Mouse (Mus musculus) thymus, postnatal 10 days (tissue): ENCODE data around the gene Chrng.

Source experiments
- DNase-seq, 2 experiments: peaks; one replicate each; pipeline ENCODE4 v3.0.0; 2021; ENCODE audit warnings: low spot score in 2 of 2

Gene Chrng

DNA sequence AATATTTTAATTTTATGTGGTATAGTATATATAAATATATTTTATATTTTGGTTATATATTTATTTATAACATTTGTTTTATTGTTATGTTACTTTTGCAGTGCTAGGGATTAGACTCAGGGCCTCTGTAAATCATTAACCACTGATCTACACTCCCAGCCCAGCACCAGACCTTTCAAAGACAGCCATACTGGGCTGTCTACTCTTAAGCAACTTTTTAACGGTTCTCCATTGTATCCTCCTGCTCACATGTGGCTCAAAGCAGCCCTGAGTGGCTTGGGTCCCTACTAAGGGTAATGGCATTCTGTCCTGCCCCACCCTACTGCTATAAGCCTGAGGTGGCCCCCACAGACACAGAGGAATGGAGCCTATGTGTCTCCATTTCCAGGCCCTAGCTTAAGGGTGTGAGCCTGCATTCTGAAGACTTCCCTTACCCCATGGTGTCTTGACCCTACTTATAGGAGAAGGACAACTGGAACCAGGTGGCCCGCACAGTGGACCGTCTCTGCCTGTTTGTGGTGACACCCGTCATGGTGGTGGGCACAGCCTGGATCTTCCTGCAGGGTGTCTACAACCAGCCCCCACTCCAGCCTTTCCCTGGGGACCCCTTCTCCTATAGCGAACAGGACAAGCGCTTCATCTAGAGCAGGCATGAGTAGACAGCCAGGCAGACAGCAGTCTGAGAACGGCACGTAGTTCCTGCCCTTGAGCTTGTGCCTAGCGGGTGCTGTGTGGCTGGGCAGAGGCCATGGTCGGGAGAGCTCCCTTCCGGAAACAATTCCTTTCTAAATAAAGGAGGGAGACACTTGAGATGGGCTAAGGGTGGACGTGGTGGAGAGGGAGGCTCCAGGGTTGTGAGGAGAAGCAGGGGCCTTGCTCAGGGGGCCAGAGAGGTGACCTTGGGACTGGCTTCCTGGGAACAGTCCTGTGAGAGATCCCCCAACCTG lies 6.1 kb upstream of the Chrng start:
- DNase-seq = no peak

DNA sequence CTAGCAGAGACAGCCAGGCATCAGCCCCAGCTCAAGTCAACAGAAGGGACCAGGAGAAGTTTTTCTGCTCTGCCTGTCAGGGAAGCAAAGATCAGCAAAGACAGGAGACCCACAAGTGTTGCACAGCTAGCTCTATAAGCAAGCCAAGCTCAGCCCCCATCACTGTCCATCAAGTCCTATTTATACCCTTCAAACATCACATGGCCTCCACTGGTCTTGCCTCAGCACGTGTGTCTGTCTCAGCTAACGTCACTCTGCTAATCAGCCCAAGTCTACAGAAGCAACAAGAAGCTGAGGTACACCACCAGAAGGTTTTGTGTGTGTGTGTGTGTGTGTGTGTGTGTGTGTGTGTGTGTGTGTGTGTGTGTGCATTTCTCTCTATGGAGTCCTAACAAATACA lies 3.6 kb upstream of the Chrng start:
- no peak for DNase-seq

DNA sequence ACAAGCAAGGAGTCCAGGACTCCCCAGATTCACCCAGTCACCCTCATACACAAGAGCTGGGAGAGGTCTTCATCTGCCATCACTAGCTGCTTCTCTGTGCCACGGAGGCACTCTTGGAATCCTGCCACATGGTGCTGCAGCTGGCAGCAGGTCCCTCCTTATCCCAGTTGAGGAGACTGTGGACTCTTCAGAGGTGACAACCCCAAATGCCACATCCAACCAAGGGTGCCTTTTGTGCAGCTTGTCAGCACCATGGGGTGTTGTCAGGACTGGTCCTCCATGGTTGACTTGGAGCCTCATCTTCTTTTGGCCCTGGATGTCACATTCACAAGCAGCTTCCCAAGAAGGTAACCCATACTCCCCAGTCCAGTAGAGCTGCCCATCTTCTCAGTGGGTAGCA lies 2.6 kb upstream of the Chrng start:
- no peak for DNase-seq

DNA sequence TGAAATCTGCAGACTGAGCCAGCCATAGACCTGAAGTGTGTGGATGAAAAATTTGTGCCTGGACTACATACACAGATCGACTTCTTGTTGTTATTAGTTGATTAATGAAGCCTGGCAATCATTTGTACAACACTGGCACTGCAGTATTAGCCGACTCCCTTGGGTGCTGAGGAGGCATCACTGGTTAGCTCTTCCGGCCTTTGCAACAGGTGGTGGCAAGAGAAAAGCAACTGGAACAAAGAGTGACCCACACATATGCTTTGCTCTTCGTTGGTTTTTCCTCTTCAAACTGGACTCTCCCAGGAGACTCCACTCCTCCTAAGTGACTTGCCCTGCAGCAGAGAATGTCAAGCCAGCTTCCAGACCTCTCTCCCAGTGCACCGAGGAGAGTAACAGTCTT lies 678 bp upstream of the Chrng start:
- DNase-seq = no peak

DNA sequence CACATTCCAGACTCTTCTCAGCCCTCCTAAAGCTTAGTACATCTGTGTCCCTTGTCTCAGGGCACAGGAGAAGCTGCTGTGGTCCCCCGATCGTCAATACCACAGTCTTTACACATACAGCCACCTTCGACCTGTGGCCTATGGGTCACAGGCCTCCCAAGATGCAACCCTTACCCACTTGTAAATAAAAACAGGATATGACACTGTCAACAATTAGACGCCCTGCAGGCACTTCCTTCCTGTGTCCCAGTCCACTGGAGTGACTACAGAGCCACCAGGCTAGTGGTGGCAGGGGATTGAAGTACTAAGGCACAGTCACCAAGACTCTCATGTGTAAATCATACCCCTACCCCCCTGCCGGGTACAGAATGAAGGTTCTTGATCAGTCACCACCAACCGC lies 581 bp downstream of the Chrng start:
- no peak for DNase-seq

DNA sequence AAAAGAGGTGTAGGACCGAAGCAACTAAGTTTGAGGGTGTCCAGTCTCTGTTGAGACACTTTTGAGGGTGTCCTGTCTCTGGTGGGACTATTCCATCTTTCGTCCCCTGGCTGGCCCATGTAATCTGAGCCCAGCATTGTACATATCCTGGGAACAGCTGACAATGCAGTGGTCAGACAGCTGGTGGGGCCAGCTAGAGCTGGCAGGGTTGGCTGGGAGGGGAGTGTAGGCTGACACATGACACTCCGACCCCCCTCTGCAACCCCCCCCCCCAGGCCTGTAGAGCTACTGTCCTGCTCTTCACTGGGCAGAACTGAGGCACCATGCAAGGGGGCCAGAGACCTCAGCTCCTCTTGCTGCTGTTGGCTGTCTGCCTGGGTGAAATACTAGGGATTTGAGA lies 1.0 kb downstream of the Chrng start:
- no peak for DNase-seq

DNA sequence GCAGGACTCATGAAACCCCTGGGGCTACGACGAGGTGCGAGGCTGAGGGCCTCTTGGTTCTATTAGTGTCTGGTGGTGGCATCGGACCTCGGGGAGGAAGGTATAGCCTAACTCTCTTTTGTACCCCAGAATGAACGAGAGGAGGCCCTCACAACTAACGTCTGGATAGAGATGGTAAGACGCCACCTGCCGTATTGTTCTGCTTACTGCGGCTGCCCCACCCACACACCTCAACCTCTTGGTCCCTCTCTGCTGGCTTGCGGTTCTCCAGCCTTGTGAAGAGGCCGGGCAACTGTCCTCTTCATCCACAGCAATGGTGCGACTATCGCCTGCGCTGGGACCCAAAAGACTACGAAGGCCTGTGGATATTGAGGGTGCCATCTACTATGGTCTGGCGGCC lies 1.9 kb downstream of the Chrng start:
- DNase-seq = no peak

DNA sequence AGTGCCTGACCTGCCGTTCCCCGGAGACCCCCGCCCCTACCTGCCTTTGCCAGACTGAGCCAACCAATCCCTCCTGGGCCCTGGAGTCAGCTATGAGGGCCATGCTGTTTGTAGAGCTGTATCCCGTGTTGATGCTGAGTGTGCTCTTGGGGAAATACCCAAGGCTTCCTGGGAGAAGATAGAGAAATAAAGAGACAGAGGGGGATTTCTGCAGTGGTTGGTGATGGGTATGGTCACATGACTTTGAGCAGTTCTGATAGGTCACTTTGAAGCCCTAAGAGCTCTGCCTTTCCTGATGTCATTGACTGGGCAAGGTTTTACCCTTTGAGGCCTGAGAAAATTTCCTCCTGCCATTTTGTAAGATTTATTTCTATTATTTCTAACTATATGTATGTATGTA lies 7.0 kb downstream of the Chrng start:
- no peak for DNase-seq

DNA sequence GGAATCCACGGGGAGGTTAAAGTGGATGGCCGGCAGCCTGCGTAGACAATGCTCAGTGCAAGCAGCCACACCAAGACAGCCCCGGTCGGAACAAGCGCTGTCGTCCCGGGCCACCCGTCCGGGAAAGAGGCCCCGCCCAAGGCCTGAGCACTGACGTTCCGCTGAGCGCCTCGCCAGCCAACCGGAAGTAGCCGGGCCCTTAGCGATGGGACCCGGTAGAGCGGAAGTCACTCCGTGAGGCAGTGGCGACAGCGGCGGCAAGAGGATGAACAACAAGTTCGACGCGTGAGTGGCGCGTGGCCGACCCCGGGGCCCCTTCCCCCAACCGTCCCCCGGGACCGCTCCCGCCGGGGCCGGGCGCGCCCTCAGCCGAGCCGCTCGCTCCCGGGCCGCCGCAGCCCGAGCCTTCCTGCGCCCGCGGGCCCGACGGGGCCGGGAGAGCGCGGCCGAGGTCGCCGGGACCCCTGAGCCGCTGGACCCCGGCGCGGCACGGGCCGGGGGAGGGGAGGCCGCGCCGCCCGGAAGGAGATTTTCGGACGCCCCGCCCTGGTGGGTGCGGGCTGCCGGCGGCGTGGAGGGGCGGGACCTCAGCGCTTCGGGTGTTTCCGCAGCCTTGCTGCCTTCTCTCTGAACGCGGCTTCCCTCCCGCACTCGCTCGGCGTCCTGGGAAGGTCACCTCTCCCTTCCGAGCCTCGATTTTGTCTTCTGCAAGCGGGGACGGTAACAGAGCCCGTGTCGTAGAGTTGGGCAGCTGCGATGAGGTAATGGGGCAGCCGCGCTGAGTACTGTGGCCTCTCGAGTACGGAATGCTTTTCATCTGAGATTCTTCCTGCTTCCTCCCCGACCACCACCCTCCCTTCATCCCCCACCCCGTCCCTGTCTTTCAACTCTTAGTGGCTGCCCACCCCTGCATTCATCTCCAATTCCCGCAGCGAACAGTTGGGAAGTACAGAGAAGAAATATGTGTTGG lies 9.6 kb downstream of the Chrng start, which contains the start of gene Eif4e2:
Eif4e2 (plus strand) TSS at position 180 of the 970 bp plus-strand sequence.
- DNase-seq = peak; percentile 91 to 92

DNA sequence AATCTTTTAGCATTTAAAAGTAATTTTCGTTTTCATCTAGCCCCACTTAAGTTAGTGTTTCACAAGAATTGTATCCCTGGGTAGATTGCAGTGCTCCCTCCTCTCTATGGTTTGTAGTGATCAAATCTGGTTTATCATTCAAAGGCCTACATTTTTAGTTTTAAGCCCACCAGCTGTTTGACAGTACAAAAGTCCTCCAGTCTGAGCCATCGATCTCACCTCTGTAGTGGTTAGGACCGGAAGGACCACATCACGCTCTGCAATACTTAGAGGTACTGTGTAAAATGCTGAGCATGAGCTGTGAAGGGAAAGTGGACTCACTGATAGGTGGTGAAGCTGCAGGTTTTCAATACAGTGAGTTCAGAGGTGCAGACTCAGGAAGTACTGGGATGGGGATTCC lies 10.3 kb downstream of the Chrng start:
- no peak for DNase-seq

DNA sequence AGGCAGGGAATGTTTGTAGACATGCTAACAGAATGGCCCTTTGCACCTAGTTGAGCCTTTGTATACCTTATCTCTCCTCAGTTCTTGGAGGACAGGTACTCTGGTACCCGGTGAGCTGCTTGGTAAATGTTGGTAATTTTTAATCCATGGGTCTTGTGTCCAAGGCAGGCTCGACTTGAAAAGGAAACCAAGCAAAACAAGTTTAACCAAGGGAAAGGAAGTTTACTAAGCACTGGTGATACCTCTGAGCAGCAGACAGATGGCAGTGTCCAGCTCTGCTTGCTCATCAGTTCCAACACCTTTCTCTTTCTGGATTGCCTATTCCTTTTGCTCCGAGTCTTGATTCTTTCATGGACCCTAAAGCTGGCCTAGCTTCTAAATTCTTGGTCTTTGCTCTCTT lies 13.5 kb downstream of the Chrng start:
- no peak for DNase-seq

DNA sequence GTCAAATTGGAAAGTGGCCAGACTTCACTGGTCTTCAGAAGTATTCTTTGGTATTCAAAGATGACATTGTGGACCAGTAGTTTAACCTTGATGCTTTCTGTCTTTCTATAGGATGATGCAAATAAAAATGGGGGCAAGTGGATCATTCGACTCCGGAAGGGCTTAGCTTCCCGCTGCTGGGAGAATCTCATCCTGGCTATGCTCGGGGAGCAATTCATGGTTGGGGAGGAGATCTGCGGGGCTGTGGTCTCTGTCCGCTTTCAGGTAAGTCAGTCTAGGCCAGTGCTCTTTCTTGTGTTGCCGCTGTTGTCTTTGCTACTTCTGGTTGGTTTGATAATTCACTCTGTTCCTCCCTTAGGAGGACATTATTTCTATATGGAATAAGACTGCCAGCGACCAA lies 21.3 kb downstream of the Chrng start:
- DNase-seq = no peak

DNA sequence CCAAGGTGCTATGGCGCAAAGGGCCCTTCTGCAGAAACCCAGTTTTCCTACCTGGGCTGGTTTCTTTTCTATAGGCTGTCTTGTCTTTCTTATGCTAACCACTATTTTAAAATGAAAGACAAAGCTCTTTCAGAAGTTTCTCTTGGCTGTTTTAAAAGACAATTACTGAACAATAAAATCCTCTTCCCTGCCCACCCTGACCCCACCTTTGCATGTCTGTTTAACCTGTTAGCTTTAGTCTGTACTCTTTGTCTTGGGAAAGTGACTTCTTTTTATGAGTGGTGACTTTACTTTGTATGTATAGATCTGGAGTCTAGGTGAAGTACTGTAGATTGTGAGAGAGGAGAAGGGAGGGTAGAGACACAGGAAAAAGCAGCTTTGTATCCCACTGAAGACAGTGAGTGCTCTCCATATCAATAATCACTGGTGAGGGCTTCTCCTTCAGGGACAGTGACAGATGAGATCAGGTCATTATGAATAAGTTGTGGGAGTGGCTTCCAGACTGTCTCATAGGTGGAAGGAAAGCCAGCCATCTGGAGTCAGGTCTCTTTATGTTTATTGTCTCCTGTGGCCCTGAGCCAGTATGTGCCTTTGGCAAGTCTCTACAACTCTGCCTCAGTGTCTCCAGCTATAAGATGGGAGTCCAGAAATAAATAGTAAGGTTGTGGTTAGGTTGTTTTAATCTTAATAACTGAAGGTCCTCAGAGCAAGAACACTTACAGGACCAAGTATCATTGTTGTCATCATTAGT lies 22.1 kb downstream of the Chrng start:
- no peak for DNase-seq

DNA sequence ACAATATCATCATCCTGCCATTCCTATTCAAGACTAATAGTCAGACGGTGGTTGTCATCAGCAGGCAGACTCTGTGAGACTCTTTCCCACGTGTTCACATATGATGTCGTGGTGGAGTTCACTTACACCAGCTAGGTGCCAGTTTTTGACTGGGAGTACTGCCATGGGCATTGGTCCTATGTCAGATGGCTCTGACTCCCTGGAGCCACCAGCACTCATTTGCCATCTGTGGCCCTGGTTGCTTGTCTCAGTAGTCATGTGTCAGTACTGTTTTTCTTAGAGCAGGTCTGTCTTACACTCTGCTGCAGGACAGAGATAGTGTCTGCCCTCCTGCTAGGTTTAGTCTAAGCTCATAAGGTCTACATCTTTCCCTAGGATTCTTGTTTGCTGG lies 22.7 kb downstream of the Chrng start:
- no peak for DNase-seq

DNA sequence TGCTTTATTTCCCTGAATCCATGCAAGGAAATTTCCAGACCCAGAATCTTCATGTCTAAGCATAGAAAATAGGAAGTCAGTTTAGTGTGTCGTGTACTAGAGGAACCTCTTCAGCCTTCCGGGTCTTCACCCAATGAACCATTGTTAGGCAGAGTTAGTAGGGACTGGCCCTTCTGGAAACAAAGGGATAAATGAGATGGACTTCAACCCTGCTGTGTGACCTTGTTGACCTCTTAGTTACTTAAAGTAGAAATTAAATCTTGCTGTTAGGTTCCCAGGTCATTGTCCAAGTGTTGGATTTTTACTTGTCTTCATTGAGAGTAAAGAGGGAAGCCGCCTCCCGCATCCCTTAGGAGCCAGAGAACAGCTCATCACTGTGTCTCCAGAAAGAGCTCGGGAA lies 26.1 kb downstream of the Chrng start:
- DNase-seq = no peak

DNA sequence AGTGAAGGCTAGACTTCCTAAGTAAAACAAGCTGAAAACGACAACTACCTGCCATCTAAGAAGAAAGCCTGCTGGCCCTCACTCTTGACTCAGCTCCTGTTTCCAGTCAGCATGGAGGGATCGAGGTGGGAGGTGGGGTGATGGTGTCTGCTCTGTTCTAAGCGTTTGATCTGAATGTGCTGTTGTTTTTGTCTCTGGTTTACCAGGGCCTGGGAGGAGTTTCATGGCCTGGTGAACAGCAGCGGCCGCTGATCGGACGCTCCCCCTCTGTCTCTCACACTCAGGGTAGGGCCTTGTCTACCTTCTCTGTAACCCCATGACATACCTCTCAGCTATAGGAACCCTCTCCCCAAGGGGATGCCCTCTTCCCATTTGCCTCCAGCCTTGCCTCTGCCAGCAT lies 27.7 kb downstream of the Chrng start:
- DNase-seq = no peak

DNA sequence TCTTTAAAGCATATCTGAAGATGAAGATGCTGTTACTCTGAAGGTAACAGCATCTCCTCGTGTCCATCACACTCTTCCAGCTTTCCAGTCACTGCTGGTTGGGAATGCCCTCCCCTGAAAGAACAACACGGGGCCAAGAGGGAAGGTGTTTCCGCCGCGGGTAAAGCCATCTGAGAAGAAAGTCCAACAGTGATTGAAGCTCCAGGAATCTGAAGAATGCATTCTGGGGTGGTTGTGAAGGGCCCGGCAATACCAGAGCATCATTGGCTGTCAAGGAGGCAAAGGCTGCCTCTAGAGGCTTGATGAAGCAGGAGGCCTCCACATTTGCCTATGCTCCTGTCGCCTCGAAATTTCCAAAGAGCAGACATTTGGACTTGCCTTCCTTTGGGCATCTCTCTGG lies 34.6 kb downstream of the Chrng start:
- DNase-seq = no peak

DNA sequence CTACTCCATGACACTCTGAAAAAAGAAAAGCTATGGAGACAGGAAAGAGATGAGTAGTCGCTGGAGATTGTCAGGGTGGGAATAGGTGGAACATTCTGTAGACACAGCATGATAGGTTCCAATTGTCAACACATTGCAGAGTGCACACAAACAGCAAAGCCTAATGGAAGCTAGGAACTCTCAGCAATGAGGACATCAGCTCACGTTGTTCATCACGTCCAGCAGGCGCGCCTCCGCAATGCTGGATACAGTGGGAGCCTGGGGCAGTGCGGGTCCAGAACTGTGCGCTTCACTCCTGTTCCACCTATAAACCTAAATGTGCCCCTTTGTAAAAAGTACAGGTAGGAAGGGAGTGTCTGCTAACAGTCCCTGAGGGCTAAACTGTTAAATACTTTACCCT lies 38.6 kb downstream of the Chrng start:
- no peak for DNase-seq

DNA sequence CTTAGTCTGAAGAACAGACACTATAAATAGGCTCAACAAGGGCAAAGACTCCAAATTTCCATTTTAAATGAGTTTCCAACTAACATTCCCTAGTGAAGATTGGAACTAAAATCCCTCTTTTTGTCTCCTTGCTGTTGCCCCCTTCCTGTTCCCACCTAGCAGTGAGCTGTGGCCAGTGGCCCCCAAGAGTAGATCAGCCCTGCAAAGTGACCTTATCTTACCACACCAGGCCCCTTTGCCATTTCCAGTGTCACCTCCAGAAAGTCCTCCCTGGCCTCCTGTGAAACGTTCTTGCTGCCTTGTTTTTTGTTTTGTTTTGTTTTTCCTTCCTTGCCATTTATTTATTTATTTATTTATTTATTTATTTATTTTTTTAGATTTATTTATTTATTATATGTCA lies 41.0 kb downstream of the Chrng start:
- no peak for DNase-seq

DNA sequence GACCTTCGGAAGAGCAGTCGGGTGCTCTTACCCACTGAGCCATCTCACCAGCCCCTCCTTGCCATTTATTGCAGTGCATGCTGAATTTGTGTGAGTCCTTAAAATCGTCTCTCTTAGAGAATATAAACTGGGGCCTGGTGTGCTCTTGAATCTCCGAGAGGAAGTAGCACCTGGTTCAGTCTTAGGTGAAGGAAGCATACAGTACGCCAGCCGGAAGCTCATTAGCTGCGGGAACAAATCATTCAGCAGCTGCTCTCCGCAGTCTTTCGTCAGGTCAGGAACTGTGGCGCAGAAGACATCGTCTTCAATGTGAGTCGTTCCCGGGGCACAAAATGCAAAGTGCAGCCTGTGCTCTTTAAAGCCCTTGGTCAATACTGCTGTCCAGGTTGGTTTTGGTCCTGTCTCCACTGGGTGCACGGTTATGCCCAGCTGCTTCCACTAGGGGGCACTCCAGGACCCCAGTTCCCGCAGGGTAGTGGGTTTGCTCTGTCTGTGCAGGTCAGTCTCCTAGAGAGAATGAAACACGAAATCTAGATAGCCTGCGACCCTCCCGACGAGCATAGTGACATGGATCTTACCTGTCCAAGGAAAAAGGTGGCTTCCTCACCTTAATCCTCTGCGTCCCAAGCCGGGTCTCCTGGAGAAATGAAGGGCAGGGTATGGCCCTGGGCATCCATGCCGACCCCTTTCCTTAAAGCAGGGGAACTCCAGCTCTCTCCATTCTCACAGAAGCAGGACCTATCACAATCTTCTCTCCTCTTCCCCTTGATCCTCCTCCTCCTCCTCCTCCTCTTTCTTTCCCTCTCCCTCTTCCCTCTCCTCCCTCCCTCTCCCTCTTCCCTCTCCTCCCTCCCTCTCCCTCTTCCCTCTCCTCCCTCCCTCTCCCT lies 41.7 kb downstream of the Chrng start:
- peak; percentile 38 to 80 for DNase-seq

DNA sequence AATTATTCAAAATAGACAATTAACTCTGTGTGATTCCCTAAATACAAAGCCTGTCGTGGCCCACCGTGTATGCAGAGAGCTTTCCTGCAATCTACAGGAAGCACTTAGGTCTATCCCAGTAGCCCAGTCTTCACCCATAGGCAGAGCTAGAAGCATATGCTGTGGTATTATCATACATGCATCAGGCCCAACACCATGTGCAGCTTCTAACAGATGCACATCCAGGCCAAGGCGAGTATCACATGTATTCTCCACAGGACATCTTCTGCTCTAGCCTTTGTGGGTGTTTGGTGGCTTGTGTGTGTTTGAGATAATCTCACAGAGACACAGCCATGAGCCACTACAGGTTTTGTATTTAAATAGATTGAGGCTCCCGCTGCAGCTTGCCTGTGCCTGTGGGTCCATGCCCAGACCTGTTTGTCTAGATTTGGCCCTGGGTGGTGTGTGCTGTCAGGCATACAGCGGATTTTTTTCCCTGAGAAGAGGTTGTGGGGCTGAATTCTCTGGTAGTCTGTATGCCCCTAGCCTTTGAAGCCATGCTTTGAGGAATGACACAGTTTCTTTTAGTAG lies 47.7 kb downstream of the Chrng start:
- DNase-seq = no peak
